Mouse (Mus musculus): ENCODE results near the gene Zdhhc12. TPM values are rescaled to one million over a fixed set of nuclear protein-coding genes. Genes with fewer than 3 reads are reported as not detected.
A peak's percentile ranks its signal among the peaks of the same experiment; 100 is the strongest.

Zdhhc12 gene
- polyA plus RNA-seq, 1 experiment: 19.5 TPM

DNA sequence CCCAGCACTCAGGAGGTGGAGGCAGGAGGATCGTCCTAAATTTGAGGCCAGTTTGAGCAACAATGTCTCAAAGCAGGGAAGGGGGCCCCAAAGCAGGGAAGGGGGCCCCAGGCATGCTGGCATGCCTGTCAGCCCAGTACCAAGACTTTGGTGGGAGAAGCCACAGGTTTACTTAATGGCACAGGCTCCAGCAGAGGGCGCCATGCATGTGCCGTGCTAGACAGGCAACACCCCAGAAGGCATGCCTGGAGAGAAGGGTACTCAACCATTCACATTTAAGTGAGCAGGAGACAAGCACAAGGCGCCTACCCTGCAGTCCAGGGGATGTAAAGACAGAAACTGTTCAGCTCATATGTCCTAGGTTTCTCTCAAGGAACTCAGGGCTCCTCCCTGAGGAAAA lies 51.0 kb downstream of the Zdhhc12 start:
- TF ChIP-seq CTCF (IDR thresholded peaks at IDR 0.05; ENCODE audit: extremely low read depth, insufficient read depth, low read length) (peak; percentile 85), POLR2A (IDR thresholded peaks at IDR 0.05; ENCODE audit: extremely low read depth, insufficient read depth, low read length) (no peak)
- Histone ChIP-seq H3K27ac (ENCODE audit: insufficient read depth, low read length) (no peak overlapping the region), H3K4me3 (ENCODE audit: insufficient read depth, low read length) (no peak overlapping the region)

More for the DNA sequence above, 51.0 kb downstream of the Zdhhc12 start:
- H3K4me1 ChIP-seq (ENCODE audit: control insufficient read depth, insufficient read depth, low read length): no peaks in the 10 kb centered on the region

Other genes with a start within 250 kb of the Zdhhc12 start
- gene Cercam, start 224.5 kb downstream of the Zdhhc12 start, polyA plus RNA-seq (2012; rRNA removed): 18.4 and 21.0 TPM in 2 replicates
- gene Odf2, start 204.4 kb downstream of the Zdhhc12 start, polyA plus RNA-seq (2012; rRNA removed): 172 and 188 TPM in 2 replicates
- gene Gle1, start 158.2 kb downstream of the Zdhhc12 start, polyA plus RNA-seq (2012; rRNA removed): 49.4 and 53.1 TPM in 2 replicates
- gene Sptan1, start 128.1 kb downstream of the Zdhhc12 start, polyA plus RNA-seq (2012; rRNA removed): 772 and 816 TPM in 2 replicates
- gene Wdr34, start 44.8 kb downstream of the Zdhhc12 start, polyA plus RNA-seq (2012; rRNA removed): 50.8 and 51.9 TPM in 2 replicates
- gene Set, start 36.3 kb downstream of the Zdhhc12 start, polyA plus RNA-seq (2012; rRNA removed): 153 and 167 TPM in 2 replicates
- gene Pkn3, start 16.0 kb downstream of the Zdhhc12 start, polyA plus RNA-seq (2012; rRNA removed): 2.2 and 2.4 TPM in 2 replicates
- 155 and 173 TPM in 2 replicates for gene Zer1, start 30.9 kb upstream of the Zdhhc12 start, polyA plus RNA-seq (2012; rRNA removed)
- gene Tbc1d13, start 40.1 kb upstream of the Zdhhc12 start, polyA plus RNA-seq (2012; rRNA removed): 43.4 and 43.8 TPM in 2 replicates
- 32.9 and 33.4 TPM in 2 replicates for gene Endog, start 77.8 kb upstream of the Zdhhc12 start, polyA plus RNA-seq (2012; rRNA removed)
- 49.2 and 50.5 TPM in 2 replicates for gene Spout1, start 84.8 kb upstream of the Zdhhc12 start, polyA plus RNA-seq (2012; rRNA removed)
- gene Kyat1, start 112.2 kb upstream of the Zdhhc12 start, polyA plus RNA-seq (2012; rRNA removed): 21.5 and 22.4 TPM in 2 replicates
- gene Lrrc8a, start 144.1 kb upstream of the Zdhhc12 start, polyA plus RNA-seq (2012; rRNA removed): 32.4 and 35.3 TPM in 2 replicates
- 17.7 and 18.5 TPM in 2 replicates for gene Gm28035, start 146.9 kb upstream of the Zdhhc12 start, polyA plus RNA-seq (2012; rRNA removed)
- gene Phyhd1, start 172.6 kb upstream of the Zdhhc12 start, polyA plus RNA-seq (2012; rRNA removed): 32.2 and 34.1 TPM in 2 replicates
- gene Gm28038, start 187.4 kb upstream of the Zdhhc12 start, polyA plus RNA-seq (2012; rRNA removed): not detected in 2 replicates
- gene Dolk, start 192.7 kb upstream of the Zdhhc12 start, polyA plus RNA-seq (2012; rRNA removed): 16.7 and 16.9 TPM in 2 replicates
- 15.7 and 16.5 TPM in 2 replicates for gene Nup188, start 192.7 kb upstream of the Zdhhc12 start, polyA plus RNA-seq (2012; rRNA removed)